Mouse (Mus musculus) testis, adult 2 months (tissue): ENCODE data around the gene Lrig2.

ENCODE experiments used
- CTCF ChIP-seq: fragments of 200-500 bp; IDR thresholded peaks from 2 replicates; pipeline ENCODE4 v1.5.1; 2012; ENCODE audit warnings: low read depth, mild to moderate bottlenecking, inconsistent platforms, low read length, moderate library complexity; ENCODE audit not compliant: control insufficient read depth, insufficient read depth, insufficient replicate concordance
- POLR2A ChIP-seq: fragments of 200-500 bp; IDR thresholded peaks from 2 replicates; pipeline ENCODE4 v1.6.1; 2012; ENCODE audit warnings: low read depth, mild to moderate bottlenecking, inconsistent platforms, low read length, moderate library complexity; ENCODE audit not compliant: control insufficient read depth

DNA sequence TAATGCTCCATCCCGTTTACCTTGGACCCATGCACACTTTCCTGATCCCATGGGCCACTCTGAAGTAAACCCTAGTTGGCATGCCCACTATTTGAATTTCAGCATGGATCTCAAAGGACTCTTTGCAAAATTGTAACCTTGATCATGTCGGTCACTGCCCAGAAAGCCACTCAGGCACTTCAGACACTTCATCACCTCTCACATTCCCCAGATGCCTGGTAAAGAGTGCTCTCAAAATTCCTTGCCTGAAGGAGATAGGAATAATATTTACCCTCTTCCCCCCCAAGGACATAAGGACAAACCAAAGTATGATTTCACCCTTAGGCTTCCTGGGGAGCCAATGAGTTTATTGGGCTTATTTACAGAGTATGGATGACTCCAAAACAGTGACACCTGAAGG lies 139.3 kb downstream of the Lrig2 start:
- no peak for TF ChIP-seq CTCF
- no peak for TF ChIP-seq POLR2A
